Mouse (Mus musculus) liver, embryonic 11.5 days (tissue): ENCODE measurements around the gene Il12rb1. TPM values are rescaled to one million over a fixed set of nuclear protein-coding genes. Genes with fewer than 3 reads are reported as not detected.

Source experiments
- ATAC-seq: fragments of 200-750 bp; cut with Nextera tagmentation; replicated peaks from 2 replicates; pipeline ENCODE4 v1.8.0; 2017; ENCODE audit warnings: moderate number of reproducible peaks, mild to moderate bottlenecking, moderate TSS enrichment, moderate library complexity; ENCODE audit not compliant: low FRiP score
- DNase-seq: peaks from one replicate; pipeline ENCODE4 v3.0.0-alpha.2; 2017; ENCODE audit warnings: low spot score
- H3K27ac ChIP-seq: fragments of 300-500 bp; sonication (generic); 2 replicates; pipeline ENCODE4 v1.5.1; 2014; ENCODE audit warnings: mild to moderate bottlenecking, low read depth, low read length, control low read depth
- H3K27me3 ChIP-seq: fragments of 300-500 bp; sonication (generic); replicated peaks from 2 replicates; pipeline ENCODE4 v1.6.1; 2014; ENCODE audit warnings: low read length, mixed read lengths; ENCODE audit not compliant: control insufficient read depth, insufficient read depth
- H3K36me3 ChIP-seq: fragments of 300-500 bp; sonication (generic); 2 replicates; pipeline ENCODE4 v1.6.1; 2014; ENCODE audit warnings: mild to moderate bottlenecking, low read length, moderate library complexity, mixed read lengths; ENCODE audit not compliant: control insufficient read depth, insufficient read depth
- H3K4me1 ChIP-seq: fragments of 300-500 bp; sonication (generic); replicated peaks from 2 replicates; pipeline ENCODE4 v1.6.1; 2014; ENCODE audit warnings: low read length, mixed read lengths; ENCODE audit not compliant: control insufficient read depth, insufficient read depth
- H3K4me2 ChIP-seq: fragments of 300-500 bp; sonication (generic); 2 replicates; pipeline ENCODE4 v1.6.1; 2014; ENCODE audit warnings: mild to moderate bottlenecking, control low read depth, moderate library complexity
- H3K4me3 ChIP-seq: fragments of 300-500 bp; sonication (generic); 2 replicates; pipeline ENCODE4 v1.5.1; 2014; ENCODE audit warnings: low read depth, low read length, control low read depth
- H3K9ac ChIP-seq: fragments of 300-500 bp; sonication (generic); 2 replicates; pipeline ENCODE4 v1.6.1; 2014; ENCODE audit warnings: low read depth, low read length, control low read depth
- H3K9me3 ChIP-seq: fragments of 300-500 bp; sonication (generic); 2 replicates; pipeline ENCODE4 v1.6.1; 2016; ENCODE audit warnings: low read length, inconsistent platforms, mixed read lengths; ENCODE audit not compliant: control insufficient read depth
- WGBS: fragments of 180-500 bp; shearing (Covaris S2); extraction: QIAGEN DNeasy Blood & Tissue Kit; methylation state at CpG from one replicate; pipeline ENCODE4 v1.1.7; 2014; 5-methylcytosine and 5-hydroxymethylcytosine counted together
- polyA plus RNA-seq: library from polyadenylated mRNA; unstranded; fragments of >200 nt; fragmentation: Nextera tagmentation; extraction: Ambion mirVana; gene quantifications from 2 replicates; pipeline ENCODE4 v1.2.1, GENCODE M21; 2014

Gene Il12rb1
- polyA plus RNA-seq, 1 experiment from 2014 or later = 0.10 TPM

- Histone ChIP-seq H3K9ac (peak overlapping the region; percentile 74), H3K27me3 (no peaks in the 10 kb centered on the region), H3K4me3 (peak overlapping the region; percentile 60), H3K4me1 (peaks cover 74% of the 10 kb centered on the region), H3K4me2 (peak overlapping the region; percentile 99), H3K9me3 (no peaks in the 10 kb centered on the region), H3K27ac (peak overlapping the region; percentile 63; the same call in 1 of the 2 replicates), H3K36me3 (peaks cover 8% of the 10 kb centered on the region)
- WGBS = 51% methylated on average over 9 of the region's 9 CpGs
- no peak for ATAC-seq
- no peak for DNase-seq
Observed at GRCm38 (mm10) chr8:70765329-70765728, 42.9 kb upstream of the Il12rb1 start.

- Histone ChIP-seq H3K9me3 (no peaks in the 10 kb centered on the region), H3K9ac (peak overlapping the region; percentile 74), H3K4me3 (peak overlapping the region; percentile 60), H3K27ac (peak overlapping the region; percentile 28), H3K27me3 (no peaks in the 10 kb centered on the region), H3K4me2 (peak overlapping the region; percentile 99), H3K4me1 (peaks cover 76% of the 10 kb centered on the region), H3K36me3 (peaks cover 10% of the 10 kb centered on the region)
- WGBS = 2% methylated on average over 34 of the region's 34 CpGs
- no peak for ATAC-seq
- no peak for DNase-seq
Observed at GRCm38 (mm10) chr8:70765838-70766570, 42.2 kb upstream of the Il12rb1 start.

- peak overlapping the region; percentile 74 for H3K9ac ChIP-seq
- H3K4me2 ChIP-seq = peak overlapping the region; percentile 99
- H3K9me3 ChIP-seq = no peaks in the 10 kb centered on the region
- ATAC-seq (peak; percentile 27; the same call in 1 of the 2 replicates), DNase-seq (peak; percentile 59)
- H3K27me3 ChIP-seq = no peaks in the 10 kb centered on the region
- WGBS = 11% methylated on average over 21 of the region's 21 CpGs
- peaks cover 16% of the 10 kb centered on the region for H3K36me3 ChIP-seq
- H3K4me3 ChIP-seq = peak overlapping the region; percentile 60
- H3K4me1 ChIP-seq = peaks cover 69% of the 10 kb centered on the region
- H3K27ac ChIP-seq = peak overlapping the region; percentile 28
Observed at GRCm38 (mm10) chr8:70766571-70767440, 41.4 kb upstream of the Il12rb1 start.

GRCm38 (mm10) chr8:70767503-70767902 lies 40.7 kb upstream of the Il12rb1 start:
- H3K27ac ChIP-seq = no peak overlapping the region; the same call in 1 of the 2 replicates
- peak overlapping the region; percentile 22; the same call in 1 of the 2 replicates for H3K9ac ChIP-seq
- no peak overlapping the region for H3K4me3 ChIP-seq
- H3K27me3 ChIP-seq = no peaks in the 10 kb centered on the region
- DNase-seq (no peak), ATAC-seq (no peak)
- peaks cover 20% of the 10 kb centered on the region for H3K36me3 ChIP-seq
- no peaks in the 10 kb centered on the region for H3K9me3 ChIP-seq
- 76% methylated on average over 6 of the region's 6 CpGs for WGBS
- H3K4me2 ChIP-seq = no peak overlapping the region; the same call in 1 of the 2 replicates
- peaks cover 62% of the 10 kb centered on the region for H3K4me1 ChIP-seq

GRCm38 (mm10) chr8:70768231-70768776 lies 39.9 kb upstream of the Il12rb1 start:
- Histone ChIP-seq H3K27me3 (no peaks in the 10 kb centered on the region), H3K9me3 (no peaks in the 10 kb centered on the region), H3K4me3 (no peak overlapping the region), H3K36me3 (peaks cover 20% of the 10 kb centered on the region), H3K4me1 (peaks cover 58% of the 10 kb centered on the region), H3K4me2 (peak overlapping the region; percentile 9; the same call in 1 of the 2 replicates), H3K9ac (no peak overlapping the region), H3K27ac (no peak overlapping the region)
- no peak for DNase-seq
- ATAC-seq = no peak
- 91% methylated on average over 32 of the region's 32 CpGs for WGBS

GRCm38 (mm10) chr8:70768956-70769355 lies 39.3 kb upstream of the Il12rb1 start:
- Histone ChIP-seq H3K9ac (no peak overlapping the region), H3K27ac (peak overlapping the region; percentile 42), H3K4me1 (peaks cover 53% of the 10 kb centered on the region), H3K27me3 (no peaks in the 10 kb centered on the region), H3K9me3 (no peaks in the 10 kb centered on the region), H3K4me2 (peak overlapping the region; percentile 5; the same call in 1 of the 2 replicates), H3K4me3 (peak overlapping the region; percentile 20; the same call in 1 of the 2 replicates), H3K36me3 (peaks cover 27% of the 10 kb centered on the region)
- ATAC-seq = no peak
- 84% methylated on average over 16 of the region's 16 CpGs for WGBS
- no peak for DNase-seq

GRCm38 (mm10) chr8:70769359-70769758 lies 38.9 kb upstream of the Il12rb1 start:
- peaks cover 29% of the 10 kb centered on the region for H3K36me3 ChIP-seq
- peaks cover 52% of the 10 kb centered on the region for H3K4me1 ChIP-seq
- H3K4me3 ChIP-seq = 0 out of 2 replicates have a peak overlapping the region, but pooled peaks have one; percentile 6
- peak overlapping the region; percentile 39 for H3K4me2 ChIP-seq
- H3K9ac ChIP-seq = peak overlapping the region; percentile 49
- H3K27ac ChIP-seq = peak overlapping the region; percentile 42
- ATAC-seq = peak; percentile 79
- peak; percentile 91 for DNase-seq
- H3K9me3 ChIP-seq = no peaks in the 10 kb centered on the region
- 5% methylated on average over 26 of the region's 26 CpGs for WGBS
- no peaks in the 10 kb centered on the region for H3K27me3 ChIP-seq

GRCm38 (mm10) chr8:70769858-70770257 lies 38.4 kb upstream of the Il12rb1 start:
- H3K9me3 ChIP-seq = no peaks in the 10 kb centered on the region
- H3K27ac ChIP-seq = peak overlapping the region; percentile 42
- H3K4me2 ChIP-seq = peak overlapping the region; percentile 39
- peaks cover 49% of the 10 kb centered on the region for H3K4me1 ChIP-seq
- 46% methylated on average over 12 of the region's 12 CpGs for WGBS
- H3K4me3 ChIP-seq = no peak overlapping the region
- no peak for DNase-seq
- ATAC-seq = peak; percentile 62
- peak overlapping the region; percentile 49 for H3K9ac ChIP-seq
- peaks cover 32% of the 10 kb centered on the region for H3K36me3 ChIP-seq
- no peaks in the 10 kb centered on the region for H3K27me3 ChIP-seq
